Mouse (Mus musculus) myocyte (in vitro differentiated cells): Measurements from ENCODE around the gene 4930455H04Rik.

Source experiments
- CEBPB ChIP-seq: IDR thresholded peaks from 2 replicates; pipeline ENCODE4 v1.6.1; 2011; ENCODE audit warnings: mild to moderate bottlenecking, moderate library complexity; ENCODE audit not compliant: poor library complexity, insufficient read depth, severe bottlenecking
- E2F4 ChIP-seq: IDR thresholded peaks from one replicate; pipeline ENCODE4 v1.6.1; 2011; ENCODE audit warnings: mild to moderate bottlenecking, control low read depth, moderate library complexity; ENCODE audit not compliant: insufficient read depth
- MAX ChIP-seq: IDR thresholded peaks from one replicate; pipeline ENCODE4 v1.6.1; 2011; ENCODE audit warnings: low read depth, mild to moderate bottlenecking, control low read depth
- POLR2A ChIP-seq: IDR thresholded peaks from one replicate; pipeline ENCODE4 v1.6.1; 2011; ENCODE audit warnings: low read depth, mild to moderate bottlenecking, control low read depth, moderate library complexity; ENCODE audit not compliant: insufficient read length
- POLR2AphosphoS2 ChIP-seq: IDR thresholded peaks from one replicate; pipeline ENCODE4 v1.6.1; 2011; ENCODE audit warnings: low read depth, control low read depth; ENCODE audit not compliant: insufficient read length
- REST ChIP-seq: IDR thresholded peaks from one replicate; pipeline ENCODE4 v1.6.1; 2011; ENCODE audit warnings: mild to moderate bottlenecking, control low read depth, moderate library complexity; ENCODE audit not compliant: insufficient read depth, insufficient read length
- TCF12 ChIP-seq: IDR thresholded peaks from one replicate; pipeline ENCODE4 v1.6.1; 2011; ENCODE audit warnings: mild to moderate bottlenecking, control low read depth; ENCODE audit not compliant: poor library complexity, insufficient read depth, severe bottlenecking
- TCF3 ChIP-seq: IDR thresholded peaks from one replicate; pipeline ENCODE4 v1.6.1; 2011; ENCODE audit warnings: low read depth, control low read depth; ENCODE audit not compliant: insufficient read length
- USF1 ChIP-seq: IDR thresholded peaks from one replicate; pipeline ENCODE4 v1.6.1; 2011; ENCODE audit warnings: low read depth, mild to moderate bottlenecking, control low read depth, moderate library complexity

GRCm38 (mm10) chr3:116933158-116933557, 34.9 kb upstream of the 4930455H04Rik start:
- no peak for TF ChIP-seq E2F4
- TF ChIP-seq TCF3 = no peak
- TF ChIP-seq POLR2A = no peak
- TF ChIP-seq POLR2AphosphoS2 = no peak
- no peak for TF ChIP-seq CEBPB
- no peak for TF ChIP-seq TCF12
- TF ChIP-seq MAX = no peak
- no peak for TF ChIP-seq REST
- no peak for TF ChIP-seq USF1
